Mouse (Mus musculus): ENCODE data around the gene Tmem208. TPM values are rescaled to one million over a fixed set of nuclear protein-coding genes. Genes with fewer than 3 reads are reported as not detected.

Gene Tmem208
- 120 and 146 TPM in 2 replicates for polyA plus RNA-seq (2012; rRNA removed; ENCODE audit: low replicate concordance)

DNA sequence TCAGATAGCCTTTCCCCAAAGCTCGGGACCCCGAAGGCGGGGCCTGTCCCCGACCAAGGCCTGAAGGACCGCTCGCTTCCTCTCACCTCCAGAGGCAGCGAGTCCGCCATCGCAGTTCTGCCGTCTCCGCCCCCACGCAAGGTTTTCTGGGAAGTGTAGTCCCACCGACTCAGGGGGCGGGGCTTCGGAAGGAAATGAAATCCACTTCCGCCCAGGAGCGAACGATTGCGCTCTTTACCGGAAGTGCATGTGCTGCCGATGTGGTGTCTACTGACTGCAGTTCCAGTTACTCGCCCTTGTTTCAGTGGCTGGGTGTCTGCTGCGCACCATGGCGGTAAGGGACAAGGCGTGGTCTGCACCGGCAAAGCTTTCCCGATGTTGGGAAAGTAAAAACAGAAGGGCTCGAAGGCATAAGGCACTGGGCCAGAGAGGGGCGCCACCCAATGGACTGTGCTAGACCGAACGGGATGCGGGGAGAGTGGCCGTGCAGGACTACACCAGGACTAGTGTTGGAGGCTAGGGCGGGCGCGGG, at the start of gene Tmem208, which contains the start of gene Lrrc29:
Tmem208 (plus strand) TSS at position 214 of the 532 bp plus-strand sequence.
Lrrc29 (minus strand) TSS at position 138 of the 532 bp plus-strand sequence.

DNA sequence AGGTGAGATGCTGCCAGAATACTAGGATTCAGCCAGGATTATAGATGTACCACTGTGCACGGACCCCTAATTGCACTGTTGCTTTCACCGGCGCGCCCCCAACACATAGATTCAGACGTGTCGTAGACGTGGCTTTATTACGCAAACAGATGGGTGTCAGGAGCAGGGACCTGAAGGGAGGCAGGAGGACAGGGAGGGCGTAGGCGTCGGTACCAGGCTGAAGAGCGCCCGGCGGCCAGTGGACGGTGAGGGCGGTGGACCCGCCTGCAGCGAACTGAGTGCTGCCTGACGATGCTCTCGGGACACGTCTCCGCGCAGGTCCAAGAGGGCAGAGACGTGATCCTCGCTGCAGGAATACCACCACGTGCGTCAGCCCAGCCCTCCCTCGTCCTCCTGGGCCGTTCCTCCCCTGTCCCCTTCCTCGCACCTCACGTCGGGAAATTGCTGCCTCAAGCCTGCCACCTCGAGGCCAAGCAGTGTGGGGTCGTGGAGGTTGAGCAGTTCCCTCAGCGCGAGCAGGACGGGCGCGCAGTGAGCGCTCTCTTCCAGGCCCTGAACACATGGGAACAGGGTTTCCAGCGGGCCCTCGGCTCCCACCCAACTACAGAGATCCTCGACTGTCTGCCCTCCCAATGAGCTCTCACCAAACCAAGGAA, 36.2 kb upstream of the Tmem208 start, which contains the start of gene 4931428F04Rik:
4931428F04Rik (minus strand) TSS at position 60 of the 656 bp plus-strand sequence.

DNA sequence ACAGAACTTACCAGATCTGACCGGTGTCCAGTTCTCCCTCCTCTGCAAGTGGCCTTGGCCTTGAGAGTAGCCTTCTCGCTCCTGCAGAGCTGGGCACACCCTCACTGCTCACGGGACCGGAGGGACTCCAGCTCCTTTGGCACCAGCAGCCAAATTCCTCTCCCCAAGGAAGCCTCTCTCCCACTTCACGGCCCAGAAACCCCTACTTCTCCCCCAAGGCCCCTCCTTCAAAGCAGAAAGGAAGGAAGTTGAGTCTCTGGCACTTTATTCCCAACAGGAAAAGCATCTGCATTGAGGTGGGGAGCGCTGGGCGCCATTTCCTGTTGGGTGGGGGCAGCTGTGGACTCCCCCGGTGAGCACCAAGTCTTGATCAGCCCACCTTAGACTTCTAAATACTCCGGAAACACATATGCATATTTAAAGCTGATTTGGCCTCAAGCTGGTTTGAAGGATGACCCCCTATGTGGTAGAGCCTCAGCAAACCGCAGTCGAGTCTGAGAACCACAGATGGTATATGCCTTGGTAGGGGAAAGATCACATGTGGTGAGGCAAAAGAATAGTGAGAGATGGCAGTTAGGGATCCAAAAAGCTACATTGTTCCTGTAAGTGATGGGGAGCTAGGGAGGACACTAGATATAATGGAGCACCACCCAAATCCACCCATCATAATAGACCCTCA, 30.1 kb upstream of the Tmem208 start, which contains the start of gene Exoc3l:
Exoc3l (minus strand) TSS at position 207 of the 679 bp plus-strand sequence.

DNA sequence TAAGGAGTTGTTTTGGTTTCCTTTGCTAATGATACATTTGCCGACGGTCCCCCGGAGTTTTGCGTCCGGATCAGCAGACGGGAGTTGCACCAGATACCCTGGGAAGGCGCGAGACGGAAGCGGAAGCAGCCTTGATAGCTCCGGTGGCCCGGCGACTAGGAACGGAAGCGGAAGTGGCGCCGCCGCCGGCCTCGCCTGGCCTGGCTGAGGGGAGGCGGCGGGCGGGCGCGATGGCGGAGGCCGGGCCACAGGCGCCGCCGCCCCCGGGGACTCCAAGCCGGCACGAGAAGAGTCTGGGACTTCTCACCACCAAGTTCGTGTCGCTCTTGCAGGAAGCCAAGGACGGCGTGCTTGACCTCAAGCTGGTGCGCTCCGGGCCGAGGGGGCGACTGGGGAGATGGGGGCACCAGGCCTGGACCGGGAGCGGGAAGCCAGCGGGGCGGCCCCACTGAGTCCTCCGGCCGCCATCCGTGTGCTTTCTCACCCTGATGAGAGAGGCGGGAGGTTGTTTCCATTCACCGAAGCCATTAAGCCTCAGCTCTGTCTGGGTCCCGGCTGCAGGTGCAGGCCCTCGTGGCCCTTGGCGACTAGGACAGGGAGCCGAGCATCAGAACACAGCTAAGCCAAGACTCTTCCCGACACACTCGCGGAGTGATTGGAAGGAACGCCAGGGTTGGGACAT, 28.5 kb upstream of the Tmem208 start, which contains the start of gene E2f4:
E2f4 (plus strand) TSS at position 153 of the 682 bp plus-strand sequence.

DNA sequence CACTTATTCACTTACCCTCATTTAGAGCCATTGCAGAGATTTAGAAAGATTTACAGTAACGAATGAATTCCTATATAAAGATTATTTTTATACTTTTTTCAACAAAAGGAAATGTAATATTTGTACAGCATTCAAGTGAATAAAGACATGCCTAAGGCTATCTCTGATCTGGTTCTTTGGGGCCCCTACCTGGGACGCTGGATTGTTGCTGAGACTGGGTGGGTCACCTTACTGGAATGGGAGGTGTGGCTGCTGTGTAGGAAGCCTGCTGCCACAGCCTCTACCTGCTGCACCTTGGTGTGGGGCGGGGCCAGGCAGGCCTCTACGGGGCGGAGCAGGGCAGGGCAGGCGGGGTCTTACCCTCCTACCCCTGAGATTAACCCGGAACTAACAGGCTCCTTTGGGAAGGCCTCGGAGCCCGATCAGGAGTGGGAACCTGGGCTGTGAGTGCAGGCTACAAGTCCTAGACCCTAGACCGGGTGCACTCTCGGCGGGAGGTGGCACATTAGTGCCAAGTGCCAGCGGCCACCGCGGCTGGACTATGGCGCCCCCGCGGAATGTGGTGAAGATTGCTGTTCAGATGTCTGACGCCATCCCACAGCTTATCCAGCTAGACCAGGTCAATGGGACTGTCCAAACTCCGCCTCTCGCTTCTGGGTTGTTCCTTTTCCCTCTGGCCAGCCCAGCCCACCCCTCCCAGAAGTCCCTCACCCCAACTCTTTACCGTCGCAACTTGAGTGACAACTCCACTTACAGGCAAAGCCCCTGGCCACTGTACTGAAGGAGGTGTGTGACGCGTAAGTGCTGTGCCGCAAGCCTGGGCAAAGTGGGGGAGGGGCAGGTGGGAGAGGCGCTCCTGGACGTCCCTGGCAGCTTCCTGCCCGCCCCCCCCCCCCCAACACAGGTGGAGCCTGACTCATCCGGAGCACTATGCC, 20.7 kb upstream of the Tmem208 start, which contains the start of gene Elmo3:
Elmo3 (plus strand) TSS at position 391 of the 935 bp plus-strand sequence.

DNA sequence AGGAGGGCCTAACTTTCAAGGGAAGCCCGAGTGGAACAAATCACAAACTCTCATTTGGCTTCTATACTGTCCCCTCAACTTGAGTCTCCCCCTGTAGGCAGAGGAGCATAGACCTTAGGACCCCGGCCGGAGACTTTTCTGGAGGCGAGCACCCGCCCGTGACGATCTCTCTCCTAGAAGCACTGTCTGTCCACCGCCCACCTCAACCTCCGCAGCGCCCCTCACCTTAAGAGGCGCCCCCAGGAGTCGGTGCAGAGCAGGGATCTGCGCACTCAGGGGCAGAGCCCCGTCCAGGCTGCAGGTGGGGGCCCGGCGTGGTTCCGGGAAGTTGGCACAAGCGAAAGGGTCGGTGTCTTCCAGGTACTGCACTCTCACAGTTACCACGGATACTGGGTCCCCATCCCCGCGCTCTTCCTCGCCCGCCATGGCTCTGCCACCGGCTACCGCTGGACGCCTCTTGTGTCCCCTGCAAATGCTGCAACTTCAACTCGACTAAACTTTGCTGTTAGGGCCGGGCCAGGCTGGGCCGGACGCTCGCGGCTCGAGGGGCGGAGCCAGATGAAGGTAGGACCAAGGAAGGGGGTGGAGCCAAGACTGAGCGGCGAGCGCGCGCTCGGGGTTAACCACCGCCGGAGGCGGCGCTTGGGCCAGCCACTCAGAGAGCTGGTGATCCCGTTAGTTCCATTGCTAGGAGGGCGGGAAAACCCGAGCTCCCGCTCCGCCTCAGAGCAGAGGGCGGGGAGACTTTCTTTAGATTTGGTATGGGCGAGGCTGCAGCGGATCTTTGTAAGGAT, 21.5 kb downstream of the Tmem208 start, which contains the start of gene Fhod1:
Fhod1 (minus strand) TSS at position 526 of the 794 bp plus-strand sequence.

DNA sequence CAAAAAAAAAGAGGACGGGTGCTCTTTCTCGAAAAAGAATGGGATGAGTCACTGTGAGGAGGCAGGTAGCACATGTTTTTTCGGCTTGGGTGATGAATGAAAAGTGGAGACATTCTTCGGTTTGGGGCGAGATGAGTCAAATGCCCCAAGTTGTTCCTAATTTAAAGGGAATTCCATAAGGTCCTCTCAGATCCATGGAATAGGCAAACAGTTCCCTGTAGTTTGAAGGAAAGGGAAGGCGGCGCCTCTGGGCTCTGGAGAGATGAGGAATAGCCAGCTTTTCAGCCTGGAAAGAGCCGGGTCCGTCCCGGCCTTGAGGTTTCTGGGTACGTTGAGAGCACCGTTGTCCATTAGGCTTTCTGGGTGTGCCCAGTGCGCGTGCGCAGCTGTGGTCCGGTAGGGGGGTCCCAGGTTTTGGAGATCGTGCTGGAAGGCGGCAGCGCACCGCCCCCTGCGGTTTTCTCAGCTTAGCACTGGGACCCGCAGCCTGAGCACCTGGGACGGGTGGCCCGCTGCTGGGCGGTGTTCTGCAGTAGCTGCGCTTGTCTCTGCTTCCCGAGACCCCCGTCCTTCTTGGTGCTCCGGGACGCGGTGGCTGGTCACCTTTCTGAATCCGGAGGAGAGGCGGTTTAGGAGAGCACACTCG, 22.4 kb downstream of the Tmem208 start, which contains the start of gene Slc9a5:
Slc9a5 (plus strand) TSS at position 394 of the 646 bp plus-strand sequence.

DNA sequence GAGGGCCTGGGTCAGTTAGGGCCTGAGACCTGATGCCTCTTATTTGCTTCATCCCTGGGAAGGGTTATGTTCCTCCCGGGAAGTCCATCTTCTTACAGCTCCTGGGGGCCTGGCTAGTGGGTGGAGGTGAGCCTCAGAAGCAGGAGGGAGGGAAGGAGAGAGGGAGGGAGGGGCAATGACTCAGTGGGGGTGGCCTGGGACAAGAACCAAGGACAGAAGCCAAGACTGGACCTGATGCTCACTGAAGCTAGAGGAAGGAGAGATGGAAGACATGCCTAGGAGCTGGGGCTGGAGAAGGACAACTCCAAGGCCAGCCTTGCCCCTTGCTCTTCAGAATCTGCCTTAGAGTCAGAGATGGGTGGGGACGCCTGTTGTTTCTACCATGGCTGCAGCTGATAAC, 46.9 kb downstream of the Tmem208 start, which contains the start of gene Plekhg4:
Plekhg4 (plus strand) TSS at position 243 of the 400 bp plus-strand sequence.

Other genes starting within 250 kb of the Tmem208 start
- gene Ces3b, start 242.6 kb upstream of the Tmem208 start, polyA plus RNA-seq (2012; rRNA removed; ENCODE audit: low replicate concordance) = 0.22 TPM in 1 of 2 replicates, not detected in the other
- gene Ces4a, start 194.6 kb upstream of the Tmem208 start, polyA plus RNA-seq (2012; rRNA removed; ENCODE audit: low replicate concordance) = not detected in 2 replicates
- gene Cbfb, start 155.7 kb upstream of the Tmem208 start, polyA plus RNA-seq (2012; rRNA removed; ENCODE audit: low replicate concordance) = 2.2 and 2.7 TPM in 2 replicates
- gene D230025D16Rik, start 101.2 kb upstream of the Tmem208 start, polyA plus RNA-seq (2012; rRNA removed; ENCODE audit: low replicate concordance) = 8.2 and 10.4 TPM in 2 replicates
- gene B3gnt9, start 71.2 kb upstream of the Tmem208 start, polyA plus RNA-seq (2012; rRNA removed; ENCODE audit: low replicate concordance) = 9.6 and 16.2 TPM in 2 replicates
- 62.3 and 127 TPM in 2 replicates for gene Tradd, start 61.7 kb upstream of the Tmem208 start, polyA plus RNA-seq (2012; rRNA removed; ENCODE audit: low replicate concordance)
- gene Fbxl8, start 61.7 kb upstream of the Tmem208 start, polyA plus RNA-seq (2012; rRNA removed; ENCODE audit: low replicate concordance) = 13.1 and 36.2 TPM in 2 replicates
- 1.0 and 1.4 TPM in 2 replicates for gene Hsf4, start 56.6 kb upstream of the Tmem208 start, polyA plus RNA-seq (2012; rRNA removed; ENCODE audit: low replicate concordance)
- 0.64 and 0.90 TPM in 2 replicates for gene Nol3, start 50.2 kb upstream of the Tmem208 start, polyA plus RNA-seq (2012; rRNA removed; ENCODE audit: low replicate concordance)
- 0.97 and 2.4 TPM in 2 replicates for gene 4931428F04Rik, start 36.5 kb upstream of the Tmem208 start, polyA plus RNA-seq (2012; rRNA removed; ENCODE audit: low replicate concordance)
- 3.0 and 3.4 TPM in 2 replicates for gene Exoc3l, start 30.3 kb upstream of the Tmem208 start, polyA plus RNA-seq (2012; rRNA removed; ENCODE audit: low replicate concordance)
- gene E2f4, start 28.7 kb upstream of the Tmem208 start, polyA plus RNA-seq (2012; rRNA removed; ENCODE audit: low replicate concordance) = 107 and 138 TPM in 2 replicates
- 58.7 and 87.7 TPM in 2 replicates for gene Elmo3, start 20.8 kb upstream of the Tmem208 start, polyA plus RNA-seq (2012; rRNA removed; ENCODE audit: low replicate concordance)
- 6.5 and 8.6 TPM in 2 replicates for gene Lrrc29, start 76 bp upstream of the Tmem208 start, polyA plus RNA-seq (2012; rRNA removed; ENCODE audit: low replicate concordance)
- gene Fhod1, start 21.6 kb downstream of the Tmem208 start, polyA plus RNA-seq (2012; rRNA removed; ENCODE audit: low replicate concordance) = 18.1 and 20.1 TPM in 2 replicates
- 3.2 and 4.5 TPM in 2 replicates for gene Slc9a5, start 22.5 kb downstream of the Tmem208 start, polyA plus RNA-seq (2012; rRNA removed; ENCODE audit: low replicate concordance)
- gene Plekhg4, start 46.9 kb downstream of the Tmem208 start, polyA plus RNA-seq (2012; rRNA removed; ENCODE audit: low replicate concordance) = 0.33 and 0.41 TPM in 2 replicates
- gene Kctd19, start 87.1 kb downstream of the Tmem208 start, polyA plus RNA-seq (2012; rRNA removed; ENCODE audit: low replicate concordance) = 0.06 TPM in 1 of 2 replicates, not detected in the other
- 0.22 TPM in 1 of 2 replicates, not detected in the other for gene Lrrc36, start 87.2 kb downstream of the Tmem208 start, polyA plus RNA-seq (2012; rRNA removed; ENCODE audit: low replicate concordance)
- 53.0 and 57.7 TPM in 2 replicates for gene Tppp3, start 145.2 kb downstream of the Tmem208 start, polyA plus RNA-seq (2012; rRNA removed; ENCODE audit: low replicate concordance)
- 17.9 and 29.4 TPM in 2 replicates for gene Zdhhc1, start 170.5 kb downstream of the Tmem208 start, polyA plus RNA-seq (2012; rRNA removed; ENCODE audit: low replicate concordance)
- gene Hsd11b2, start 192.4 kb downstream of the Tmem208 start, polyA plus RNA-seq (2012; rRNA removed; ENCODE audit: low replicate concordance) = 11.0 and 11.1 TPM in 2 replicates
- gene Atp6v0d1, start 239.7 kb downstream of the Tmem208 start, polyA plus RNA-seq (2012; rRNA removed; ENCODE audit: low replicate concordance) = 48.4 and 63.4 TPM in 2 replicates

Data from duodenum, adult 2 months (tissue).